Mouse (Mus musculus) cerebellum, adult 11 months (tissue): ENCODE data around the gene Gja3.

ENCODE experiments used
- DNase-seq: peaks from one replicate; pipeline ENCODE4 v3.0.0; 2022

Gene Gja3

DNA sequence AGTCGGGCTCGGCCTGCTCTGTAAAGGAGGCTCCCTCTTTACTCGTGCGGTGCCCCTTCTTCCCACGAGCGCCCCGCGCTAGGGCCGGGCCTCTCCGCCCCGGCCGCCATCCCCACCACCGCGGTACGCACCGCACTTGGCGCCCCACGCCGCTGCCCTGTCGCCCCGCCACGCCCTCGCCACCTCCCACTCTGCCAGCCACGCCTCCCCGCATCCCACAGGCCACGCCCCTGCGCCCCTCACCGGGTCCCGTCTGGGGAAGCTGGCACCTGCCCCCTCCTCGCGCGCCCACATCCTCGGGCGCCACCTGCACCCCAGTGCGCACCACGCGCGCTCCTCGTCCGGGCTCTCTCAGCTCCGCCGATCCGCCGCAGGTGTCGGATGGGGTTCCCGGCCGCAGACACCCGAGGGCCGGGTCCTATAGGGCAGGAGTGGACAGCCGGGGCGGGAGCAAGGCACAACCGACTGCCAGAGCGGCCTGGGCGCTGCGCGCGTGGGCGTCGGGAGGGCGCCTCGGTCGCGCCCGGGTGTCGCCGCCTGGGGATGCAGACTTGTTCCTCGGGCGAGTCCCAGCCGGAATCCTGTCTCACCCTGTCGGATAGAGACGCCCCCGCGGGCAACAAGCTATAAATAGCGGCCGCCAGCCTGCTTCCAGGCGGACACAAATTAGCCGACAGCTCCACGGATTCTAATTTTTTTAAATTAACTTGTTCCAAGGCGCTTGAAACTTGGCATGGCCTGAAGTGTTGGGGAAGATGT, at the start of gene Gja3:
TSS of gene Gja3 (minus strand) at position 538 of the 759 bp plus-strand sequence.
- DNase-seq, result no peak

DNA sequence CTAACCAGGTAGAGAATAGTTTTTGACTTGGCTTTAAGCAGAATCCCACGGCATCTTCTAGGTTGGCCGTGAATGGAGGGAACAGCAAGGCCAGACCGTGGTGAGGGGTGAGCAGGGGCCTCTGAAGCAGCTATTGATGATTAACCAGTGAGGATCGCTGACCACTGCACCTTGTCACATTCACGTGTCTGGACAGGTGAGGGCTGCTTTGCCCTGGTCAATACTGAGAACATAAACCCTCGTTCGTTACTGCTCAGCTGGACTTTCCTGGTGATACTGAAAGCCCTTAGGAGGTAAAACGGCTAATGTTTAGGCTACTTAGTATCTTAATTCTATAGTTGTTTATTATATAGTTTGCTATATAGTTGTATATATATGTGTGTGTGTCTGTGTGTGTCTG, 49.2 kb upstream of the Gja3 start:
- DNase-seq, result no peak

DNA sequence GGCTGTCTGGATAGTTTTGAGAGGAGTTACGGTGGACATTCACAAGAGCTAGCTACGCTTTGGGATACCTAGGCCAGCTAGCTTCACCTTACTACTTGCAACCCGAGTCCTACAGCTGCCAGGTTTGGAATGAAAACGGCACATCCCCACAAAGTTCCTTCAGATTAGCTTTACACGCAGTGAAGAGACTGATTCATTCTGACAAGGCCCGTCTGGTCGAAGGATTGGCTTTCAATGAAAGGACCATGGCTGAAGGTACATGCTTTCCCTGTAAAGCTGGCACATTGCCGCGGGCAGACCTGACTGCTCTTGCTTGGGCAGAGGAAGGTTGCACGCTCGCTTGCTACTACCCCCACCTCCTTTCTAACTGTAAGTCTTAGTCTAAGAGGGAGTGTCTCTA, 47.8 kb upstream of the Gja3 start:
- no peak for DNase-seq

DNA sequence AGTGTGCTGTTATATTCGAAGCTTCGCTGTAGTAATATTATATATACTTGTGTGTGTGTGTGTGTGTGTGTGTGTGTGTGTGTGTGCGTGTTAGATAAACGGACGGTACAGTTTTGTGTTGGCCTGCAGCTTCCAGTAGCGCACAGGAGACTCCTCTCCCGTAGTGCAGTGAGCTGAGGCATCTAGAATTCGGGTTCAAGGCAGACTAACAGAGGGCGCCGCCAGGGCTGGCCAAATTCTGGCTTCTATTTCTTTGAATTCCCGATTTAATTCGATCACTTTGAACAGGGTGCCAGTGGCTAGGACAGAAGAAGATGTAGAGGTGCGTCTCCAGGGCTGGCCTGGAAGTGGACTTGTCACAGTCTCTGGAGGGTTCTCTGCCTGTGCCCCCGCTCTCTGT, 47.2 kb upstream of the Gja3 start:
- no peak for DNase-seq

DNA sequence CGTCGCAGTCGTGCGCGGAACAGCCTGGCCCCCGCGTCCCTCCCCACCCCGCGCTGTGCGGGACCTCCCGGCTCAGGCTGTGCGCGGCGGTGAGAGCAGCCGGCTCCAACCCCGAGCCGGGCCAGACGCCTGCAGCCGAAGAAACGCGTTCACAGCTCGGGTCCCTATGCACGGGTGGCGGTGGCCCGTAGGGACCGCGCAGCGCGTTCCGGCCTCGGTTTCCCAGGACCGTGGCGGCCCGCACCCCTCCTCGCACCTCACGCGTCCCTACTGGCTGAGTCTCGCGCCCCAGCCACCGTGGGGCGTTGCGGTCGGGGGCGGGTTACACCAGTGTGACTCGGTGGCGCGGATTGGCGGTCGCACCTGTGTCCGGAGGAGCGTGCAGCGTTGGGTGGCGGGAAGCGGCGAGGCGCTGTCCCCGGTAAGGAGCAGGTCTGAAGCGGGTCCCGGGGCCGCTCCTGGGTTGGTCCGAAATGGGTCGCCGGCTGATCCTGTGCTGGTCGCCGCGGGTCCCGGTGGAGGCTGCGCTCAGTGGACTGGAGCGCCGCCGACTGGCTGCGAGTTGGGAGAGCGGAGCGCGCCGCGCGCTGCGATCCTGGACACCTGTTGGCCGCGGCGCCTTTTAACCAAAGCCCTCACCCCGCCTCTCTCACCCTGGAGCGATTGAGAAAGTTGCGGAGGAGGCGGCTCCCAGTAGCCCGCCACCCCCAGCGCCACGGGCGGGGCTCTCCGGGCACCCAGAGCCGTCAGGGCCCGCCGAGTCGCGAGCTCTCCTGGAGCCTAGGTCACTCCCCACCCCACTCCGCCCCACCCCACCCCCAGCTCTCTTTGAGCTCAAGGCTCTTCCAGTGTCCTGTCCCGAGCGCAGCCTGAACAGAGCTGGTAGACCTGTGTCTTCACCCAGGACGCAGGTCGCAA, 46.5 kb upstream of the Gja3 start, which contains the start of gene Gjb2:
TSS of gene Gjb2 (minus strand) at position 597 of the 918 bp plus-strand sequence.
- DNase-seq, result no peak

DNA sequence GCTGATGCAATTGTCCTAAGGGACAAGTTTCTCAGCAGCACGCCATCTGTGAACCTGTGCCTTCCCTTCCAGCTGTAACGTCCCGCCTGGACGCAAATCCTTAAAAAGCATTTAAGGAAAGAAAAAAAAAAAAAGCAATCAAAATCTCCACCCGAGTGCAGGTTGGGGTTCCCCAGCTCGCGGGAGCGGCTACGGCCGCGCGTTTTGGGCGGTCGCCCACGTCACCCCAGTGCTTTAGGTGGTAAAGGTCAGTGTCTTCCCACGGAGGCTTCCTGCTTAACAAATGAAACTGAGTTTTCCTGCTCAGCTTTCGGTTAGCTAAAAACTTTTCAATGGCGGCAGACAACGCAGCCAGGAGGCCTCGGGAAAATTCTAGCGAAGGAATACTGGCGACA, 45.8 kb upstream of the Gja3 start:
- DNase-seq, result no peak

DNA sequence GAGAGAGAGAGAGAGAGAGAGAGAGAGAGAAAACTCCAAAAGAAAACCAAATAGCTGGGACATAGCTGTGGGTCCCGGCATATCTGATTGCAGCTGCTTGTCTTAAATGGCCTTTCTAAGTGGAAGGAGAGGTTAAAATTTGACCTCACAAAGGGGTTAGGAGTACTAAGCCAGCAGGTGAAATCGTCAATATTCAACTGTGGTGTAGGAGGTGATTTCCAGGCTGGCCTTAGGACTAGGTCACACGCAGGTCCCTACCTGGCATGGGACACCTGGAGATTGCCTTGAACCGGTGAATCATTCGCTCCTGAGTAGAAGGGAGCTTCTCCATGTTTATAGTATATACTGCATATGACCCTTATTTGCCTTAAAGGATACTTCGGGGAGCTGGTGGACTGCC, 45.2 kb upstream of the Gja3 start:
- no peak for DNase-seq

DNA sequence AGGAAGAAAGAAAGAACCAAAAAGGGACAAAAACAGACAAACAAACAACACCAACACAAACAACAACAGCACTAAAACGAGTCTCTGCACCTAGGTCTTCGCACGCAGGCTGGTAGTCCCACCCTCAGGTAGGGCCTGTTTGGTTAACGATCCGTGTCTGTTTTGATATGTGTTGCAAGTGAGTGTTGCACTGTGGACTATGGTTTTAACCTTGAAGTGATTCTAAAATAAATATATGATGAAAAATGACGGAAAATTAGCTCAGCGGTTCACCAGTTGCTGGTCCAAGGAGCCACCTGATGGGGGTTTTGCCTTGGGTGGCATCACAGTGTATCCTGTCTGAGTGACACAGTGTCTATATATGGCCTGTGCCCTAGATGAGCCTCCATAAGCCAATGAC, 43.7 kb upstream of the Gja3 start:
- no peak for DNase-seq

DNA sequence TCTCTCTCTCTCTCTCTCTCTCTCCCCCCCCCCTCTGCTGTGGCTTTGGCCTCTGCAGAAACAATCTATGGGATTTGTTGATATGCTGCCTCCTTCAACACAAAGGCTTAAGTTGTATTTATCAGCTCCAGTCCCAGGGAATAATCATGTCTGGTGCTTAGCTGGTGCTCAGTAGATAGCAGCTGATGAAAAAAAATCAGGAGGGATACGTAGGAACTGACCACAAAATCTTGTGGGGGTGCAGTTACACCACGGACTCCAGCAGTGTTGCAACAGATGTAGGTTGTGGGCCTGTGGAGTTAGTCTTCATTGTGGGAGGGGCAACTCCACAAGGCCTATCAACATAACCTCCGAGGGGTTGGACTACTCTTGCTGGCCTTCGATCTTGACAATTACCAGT, 38.0 kb upstream of the Gja3 start:
- no peak for DNase-seq

DNA sequence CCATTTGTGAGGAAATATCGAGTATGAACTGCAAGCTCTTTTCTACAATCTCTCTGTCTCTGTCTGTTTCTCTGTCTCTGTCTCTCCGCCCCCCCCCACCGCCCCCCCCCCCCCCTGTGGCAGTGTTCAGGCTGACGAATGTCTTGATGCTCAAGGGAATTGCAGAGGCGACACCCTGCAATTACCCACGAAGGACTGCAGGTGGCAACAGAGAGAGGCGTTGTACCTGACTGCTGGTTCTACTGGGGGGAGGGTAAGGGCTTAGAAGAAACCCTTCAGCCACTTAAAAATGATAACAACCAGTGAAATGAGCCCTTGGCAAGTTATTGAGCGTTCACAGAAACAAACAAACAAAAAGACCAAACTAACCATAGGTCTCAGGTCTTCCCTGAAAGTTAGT, 35.1 kb upstream of the Gja3 start:
- DNase-seq, result no peak

DNA sequence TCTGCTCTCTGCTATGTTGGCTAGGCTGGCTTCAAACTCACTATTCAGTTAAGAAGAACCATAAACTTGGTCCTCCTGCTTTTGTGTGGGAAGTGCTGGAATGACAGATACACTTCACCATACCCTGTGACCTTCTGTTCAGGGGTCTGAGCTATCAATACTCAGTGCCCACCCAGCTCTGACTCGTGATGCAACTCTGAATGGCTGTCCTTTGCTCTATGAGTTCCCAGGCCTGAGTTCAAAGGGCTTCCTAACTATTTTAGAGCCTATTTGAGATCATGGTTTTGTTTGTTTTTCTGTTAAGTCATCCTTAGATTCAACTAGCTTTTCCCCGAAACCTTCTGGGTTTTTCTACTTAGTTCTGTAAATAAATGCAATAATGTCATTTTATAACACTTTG, 32.1 kb upstream of the Gja3 start:
- DNase-seq, result no peak

DNA sequence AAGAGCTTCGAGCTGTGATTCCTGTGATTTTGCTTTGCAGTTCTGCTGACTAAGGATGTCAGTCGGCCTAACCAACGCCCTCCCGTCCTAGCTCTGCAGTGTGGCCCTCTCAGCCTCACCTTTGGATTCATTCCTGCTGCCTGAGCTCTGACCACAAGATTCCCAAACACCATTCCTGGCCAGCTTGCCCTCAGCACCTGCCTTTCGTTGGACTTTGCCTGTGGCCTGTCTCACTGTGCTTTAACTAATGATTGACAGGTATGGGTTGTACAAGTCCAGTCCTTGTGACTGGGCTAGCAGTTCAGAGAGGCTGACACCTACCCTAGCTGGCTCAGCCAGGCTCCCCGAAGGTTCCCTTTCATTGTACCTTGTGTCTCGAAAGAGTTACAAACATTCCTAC, 31.2 kb upstream of the Gja3 start:
- DNase-seq, result no peak

DNA sequence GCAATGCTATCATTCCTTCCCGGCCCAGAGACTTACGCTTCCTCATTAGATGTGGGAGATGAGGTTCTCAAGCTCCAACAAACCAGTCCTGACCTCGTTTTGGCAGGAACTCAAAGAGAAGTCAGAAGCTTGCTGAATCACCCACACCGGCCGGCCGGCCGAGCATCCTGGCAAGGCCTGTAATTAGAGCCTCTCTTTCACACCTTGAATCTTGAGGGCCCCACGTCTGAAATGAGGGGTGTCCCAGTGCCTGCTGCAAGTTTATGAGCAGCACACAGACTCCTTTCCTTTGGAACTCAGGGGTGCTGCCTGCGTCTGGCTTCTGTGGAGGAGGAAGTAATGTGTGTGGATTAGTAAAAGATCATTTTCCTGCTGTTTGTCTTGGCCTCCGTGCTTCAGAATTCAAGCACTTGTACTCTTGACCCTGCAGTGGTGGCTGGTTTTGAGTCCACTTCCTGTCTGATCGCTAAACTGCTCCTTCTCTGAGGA, 26.3 kb upstream of the Gja3 start:
- no peak for DNase-seq

DNA sequence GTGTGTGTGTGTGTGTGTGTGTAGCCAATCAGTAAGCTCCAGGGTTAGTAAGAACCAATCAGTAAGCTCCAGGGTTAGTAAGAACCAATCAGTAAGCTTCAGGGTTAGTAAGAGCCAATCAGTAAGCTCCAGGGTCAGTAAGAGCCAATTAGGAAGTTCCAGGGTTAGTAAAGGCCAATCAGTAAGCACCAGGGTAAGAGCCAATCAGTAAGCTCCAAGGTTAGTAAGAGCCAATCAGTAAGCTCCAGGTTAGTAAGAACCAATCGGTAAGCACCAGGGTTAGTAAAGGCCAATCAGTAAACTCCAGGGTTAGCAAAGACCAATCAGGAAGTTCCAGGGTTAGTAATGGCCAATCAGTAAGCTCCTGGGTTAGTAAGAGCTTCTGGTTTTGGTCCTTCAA, 25.0 kb upstream of the Gja3 start:
- DNase-seq, result no peak

DNA sequence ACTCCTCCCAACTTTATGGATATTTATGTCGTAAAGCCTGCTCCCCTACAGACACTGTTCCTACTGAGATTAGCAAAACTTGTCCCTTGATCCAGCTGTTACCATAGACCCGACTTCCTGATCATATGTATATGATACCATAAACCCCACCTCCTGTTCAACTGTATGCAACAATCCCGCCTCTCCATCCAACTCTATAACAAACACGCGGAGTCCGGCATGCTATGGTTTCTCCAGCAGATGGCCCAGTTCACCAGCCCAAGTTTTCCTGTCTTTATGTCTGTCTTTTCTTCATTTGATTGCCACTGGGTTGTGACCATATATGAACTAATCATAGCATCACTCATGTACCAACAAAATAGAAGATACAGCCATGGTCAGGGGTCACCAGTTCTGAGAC, 17.6 kb upstream of the Gja3 start:
- no peak for DNase-seq

DNA sequence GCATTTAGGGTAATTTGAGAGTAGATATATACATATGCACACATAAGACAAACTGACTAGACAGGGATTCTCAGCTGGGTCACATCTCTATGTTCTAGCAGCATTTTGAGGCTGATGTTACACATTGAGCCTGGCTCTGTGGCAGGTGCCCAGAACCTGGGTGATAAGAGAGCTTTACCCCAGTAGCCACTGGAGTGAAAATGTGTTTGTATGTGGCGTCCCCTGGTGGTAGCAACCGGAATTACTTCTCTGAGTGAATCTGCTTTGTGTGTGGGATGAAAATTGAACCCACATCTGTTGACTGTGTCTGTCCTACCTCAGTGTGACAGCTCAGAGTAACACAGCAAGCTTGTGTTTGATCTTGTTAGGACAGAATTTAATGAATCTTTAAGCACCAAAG, 12.0 kb upstream of the Gja3 start:
- DNase-seq, result peak; percentile 11

DNA sequence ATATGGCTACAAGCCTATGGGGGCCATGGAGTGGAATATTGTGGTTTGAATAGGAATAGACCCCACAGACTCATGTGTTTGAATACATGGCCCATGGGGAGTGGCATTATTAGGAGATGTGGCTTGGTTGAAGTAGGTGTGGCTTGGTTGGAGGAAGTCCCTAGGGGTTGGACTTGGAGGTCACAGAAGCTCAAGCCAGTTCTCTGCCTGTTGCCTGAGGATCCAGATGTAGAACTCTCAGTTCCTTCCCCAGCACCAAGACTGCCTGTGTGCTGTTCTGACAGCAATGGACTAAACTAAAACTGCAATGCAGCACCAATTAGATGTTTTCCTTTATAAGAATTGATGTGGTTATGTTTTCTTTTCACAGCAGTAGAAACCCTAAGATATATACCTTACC, 8.2 kb upstream of the Gja3 start:
- DNase-seq, result no peak

DNA sequence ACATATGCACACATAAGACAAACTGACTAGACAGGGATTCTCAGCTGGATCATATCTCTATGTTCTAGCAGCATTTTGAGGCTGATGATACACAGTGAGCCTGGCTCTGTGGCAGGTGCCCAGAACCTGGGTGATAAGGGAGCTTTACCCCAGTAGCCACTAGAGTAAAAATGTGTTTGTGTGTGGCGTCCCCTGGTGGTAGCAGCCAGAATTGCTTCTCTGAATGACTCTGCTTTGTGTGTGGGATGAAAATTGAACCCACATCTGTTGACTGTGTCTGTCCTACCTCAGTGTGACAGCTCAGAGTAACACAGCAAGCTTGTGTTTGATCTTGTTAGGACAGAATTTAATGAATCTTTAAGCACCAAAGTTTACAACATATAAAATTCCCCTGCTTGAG, 2.2 kb upstream of the Gja3 start:
- peak; percentile 13 for DNase-seq

DNA sequence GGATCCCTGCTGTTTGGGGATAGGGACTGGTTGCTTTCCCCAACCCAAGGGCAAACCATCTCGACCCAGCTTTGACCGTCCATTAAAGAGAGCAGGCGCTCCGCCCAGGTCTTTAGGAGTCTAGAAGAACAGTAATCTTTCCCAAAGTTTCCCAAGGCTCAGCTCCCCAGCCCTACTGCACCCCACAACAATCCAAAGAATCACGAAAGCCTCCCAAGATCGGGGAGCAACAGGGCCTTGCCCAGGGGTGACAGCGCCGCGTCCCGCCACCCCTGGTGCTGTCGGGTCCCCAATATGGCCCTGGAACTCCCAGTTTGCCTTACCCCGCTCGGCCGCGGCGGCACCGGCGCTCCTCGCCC, 717 bp downstream of the Gja3 start:
- DNase-seq, result no peak

DNA sequence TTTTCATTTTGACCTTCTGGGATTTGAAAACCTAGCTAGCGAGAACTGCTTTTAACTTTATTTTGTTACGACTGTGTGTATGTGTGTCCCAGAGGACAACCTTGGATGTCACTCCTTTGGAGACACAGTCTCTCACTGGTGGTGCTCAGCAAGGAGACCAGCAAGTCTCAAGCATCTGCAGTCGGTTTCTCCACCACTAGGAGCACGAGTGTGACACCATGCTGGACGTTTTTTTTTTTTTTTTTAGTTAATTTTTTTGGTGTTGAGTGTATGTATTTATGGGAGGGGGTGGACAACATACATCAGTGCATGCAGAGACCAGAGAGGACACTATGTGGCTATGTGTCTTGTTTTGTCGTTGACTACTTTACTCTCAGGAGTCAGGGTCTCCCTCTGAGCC, 5.2 kb downstream of the Gja3 start:
- DNase-seq, result no peak

DNA sequence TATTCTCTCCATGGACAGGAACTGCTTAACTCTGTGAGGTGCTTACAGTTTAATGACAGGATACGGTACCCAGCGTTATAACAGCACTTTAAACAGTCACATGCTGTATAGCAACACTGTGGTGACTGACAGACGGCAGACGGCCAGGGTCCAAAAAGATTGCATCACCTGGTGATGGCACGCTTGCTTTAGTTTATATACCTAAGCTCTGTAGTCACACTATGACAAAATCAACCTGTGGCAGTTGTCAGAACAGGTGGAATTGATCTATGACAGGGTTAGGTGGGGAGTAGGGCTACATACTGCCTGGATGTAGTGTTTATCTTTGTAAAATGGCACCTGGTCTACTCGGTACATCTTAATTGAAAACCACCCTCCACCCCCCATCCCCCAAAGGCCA, 14.0 kb downstream of the Gja3 start:
- DNase-seq, result no peak

DNA sequence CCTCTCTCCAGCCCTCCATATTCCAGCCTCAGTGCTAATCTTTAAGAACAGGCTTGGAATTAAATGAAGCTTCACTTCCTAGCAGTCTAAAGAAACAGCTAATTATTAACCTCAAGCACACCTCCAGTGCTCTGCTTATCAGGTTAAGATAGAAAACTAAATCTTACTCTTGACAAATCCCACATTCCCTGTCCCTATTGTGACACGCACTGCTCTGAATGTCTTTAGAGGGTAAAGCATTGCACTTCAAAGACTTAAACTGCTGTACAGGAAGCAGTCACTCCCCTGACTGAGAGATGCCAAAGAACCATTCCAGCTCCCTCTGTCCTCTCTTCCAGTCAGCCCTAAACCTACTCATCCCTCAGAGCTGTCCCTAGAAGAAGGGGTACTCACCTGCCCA, 16.5 kb downstream of the Gja3 start:
- no peak for DNase-seq

DNA sequence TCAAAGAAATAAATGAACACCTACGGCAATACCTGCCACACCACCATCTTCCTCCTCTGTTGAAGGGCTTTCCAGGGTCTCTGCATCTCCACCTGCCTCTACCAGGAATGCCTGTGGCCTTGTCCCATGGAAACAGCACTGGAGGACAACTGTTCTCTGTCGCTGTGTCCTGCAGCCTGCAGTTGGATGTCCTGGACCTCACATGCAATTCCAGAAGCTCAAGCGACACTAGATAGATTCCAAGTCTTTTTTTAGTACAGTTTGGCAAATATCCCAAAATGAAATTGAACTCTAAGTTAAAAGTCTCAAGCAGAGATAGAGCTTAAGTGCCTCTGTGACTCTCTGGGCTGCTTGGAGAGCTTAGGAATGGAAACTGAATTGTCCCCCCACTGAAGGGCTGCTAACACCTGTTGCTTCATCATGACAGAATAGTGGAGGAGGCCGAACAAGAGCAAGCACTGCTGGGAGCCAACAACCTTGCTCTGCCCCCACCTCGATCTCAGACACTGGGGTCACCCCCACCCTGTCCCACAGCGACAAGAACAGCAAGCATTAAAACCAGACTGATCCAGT, 22.9 kb downstream of the Gja3 start:
- DNase-seq, result no peak

DNA sequence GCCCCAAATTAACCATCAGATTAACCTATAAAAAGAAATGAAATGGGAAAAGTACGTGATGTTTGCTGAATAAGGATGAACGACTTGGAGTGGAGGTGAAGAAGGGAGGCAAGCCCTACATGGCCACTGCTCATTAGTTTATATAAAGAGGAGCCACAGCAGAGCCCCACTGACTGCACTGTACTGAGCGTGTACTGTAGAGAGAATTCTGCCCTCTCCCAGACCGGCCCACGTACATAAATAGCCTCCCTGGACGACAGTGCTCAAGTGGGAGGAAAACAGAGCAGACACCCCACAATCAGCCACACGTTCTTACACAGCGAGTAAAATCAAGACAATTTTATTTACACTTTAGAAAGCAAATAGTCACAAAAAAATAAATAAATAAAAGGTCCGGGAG, 23.8 kb downstream of the Gja3 start:
- no peak for DNase-seq
